Mouse (Mus musculus) retina, postnatal 1 day (tissue): ENCODE measurements around the gene Exoc6b.

ENCODE experiments used
- DNase-seq: peaks from one replicate; pipeline ENCODE4 v3.0.0-alpha.2; 2012

The Exoc6b gene

GRCm38 (mm10) chr6:84583371-84583770 is 485.9 kb downstream of the Exoc6b start:
- DNase-seq, result peak; percentile 72

- DNase-seq, result no peak
These were observed 486.5 kb downstream of the Exoc6b start for GRCm38 (mm10) chr6:84582826-84583225.

GRCm38 (mm10) chr6:84581833-84582445 is 487.4 kb downstream of the Exoc6b start:
- peak; percentile 36 for DNase-seq

GRCm38 (mm10) chr6:84580979-84581832 is 488.1 kb downstream of the Exoc6b start:
- no peak for DNase-seq

GRCm38 (mm10) chr6:84579508-84579907 is 489.8 kb downstream of the Exoc6b start:
- no peak for DNase-seq

GRCm38 (mm10) chr6:84578928-84579327 is 490.4 kb downstream of the Exoc6b start:
- peak; percentile 68 for DNase-seq

GRCm38 (mm10) chr6:84577898-84578297 is 491.4 kb downstream of the Exoc6b start:
- DNase-seq, result no peak

- peak; percentile 77 for DNase-seq
These were observed 495.2 kb downstream of the Exoc6b start for GRCm38 (mm10) chr6:84573905-84574660.

GRCm38 (mm10) chr6:84570039-84570438 is 499.3 kb downstream of the Exoc6b start:
- peak; percentile 58 for DNase-seq

- DNase-seq, result peak; percentile 41
These were observed 499.7 kb downstream of the Exoc6b start for GRCm38 (mm10) chr6:84569590-84569989.

GRCm38 (mm10) chr6:84568880-84569279 is 500.4 kb downstream of the Exoc6b start:
- DNase-seq, result no peak
